Mouse (Mus musculus): Measurements from ENCODE around the gene Rbpj. TPM values are rescaled to one million over a fixed set of nuclear protein-coding genes. Genes with fewer than 3 reads are reported as not detected.

Gene Rbpj
- polyA plus RNA-seq, 2 experiments, result 6.5 to 7.0 TPM

- TF ChIP-seq CTCF (IDR thresholded peaks at IDR 0.05; ENCODE audit: low read depth) (no peak), EP300 (IDR thresholded peaks at IDR 0.05; ENCODE audit: low read depth) (no peak)
- Histone ChIP-seq H3K27me3 (ENCODE audit: control insufficient read depth, insufficient read depth, low read length) (no peaks in the 10 kb centered on the region), H3K9me3 (ENCODE audit: control insufficient read depth, low read length) (no peaks in the 10 kb centered on the region), H3K36me3 (replicated peaks; ENCODE audit: control insufficient read depth, insufficient read depth, low read depth) (no peaks in the 10 kb centered on the region), H3K9ac (replicated peaks) (no peak overlapping the region), H3K4me1 (replicated peaks; ENCODE audit: control insufficient read depth in 2 of 2, insufficient read depth in 2 of 2, low read length in 1 of 2) (no peaks in the 10 kb centered on the region), H3K4me2 (ENCODE audit: low read depth) (no peak overlapping the region), H3K4me3 (ENCODE audit: insufficient read depth in 1 of 2, low read depth in 2 of 2, low read length in 2 of 2) (no peak overlapping the region), H3K27ac (no peak overlapping the region)
- 77% methylated on average over 5 of the region's 5 CpGs for WGBS (ENCODE audit: insufficient replicate concordance)
- no peak for ATAC-seq (ENCODE audit: insufficient read depth)
- DNase-seq (ENCODE audit: low read depth in 3 of 3, low spot score in 3 of 3), result no peak
These were observed 21.9 kb upstream of the Rbpj start for GRCm38 (mm10) chr5:53444030-53444429.

- no peak overlapping the region for H3K4me2 ChIP-seq (ENCODE audit: low read depth)
- DNase-seq (ENCODE audit: low read depth in 3 of 3, low spot score in 3 of 3) (no peak), ATAC-seq (ENCODE audit: insufficient read depth) (no peak)
- H3K27ac ChIP-seq, result no peak overlapping the region
- no peak overlapping the region for H3K9ac ChIP-seq (replicated peaks)
- 35% methylated on average over 9 of the region's 9 CpGs for WGBS (ENCODE audit: insufficient replicate concordance)
- peaks cover 0 to 3% of the 10 kb centered on the region in 2 experiments; a peak in 1 of 4 replicates for H3K4me1 ChIP-seq (replicated peaks; ENCODE audit: control insufficient read depth in 2 of 2, insufficient read depth in 2 of 2, low read length in 1 of 2)
- H3K27me3 ChIP-seq (ENCODE audit: control insufficient read depth, insufficient read depth, low read length), result no peaks in the 10 kb centered on the region
- TF ChIP-seq EP300 (IDR thresholded peaks at IDR 0.05; ENCODE audit: low read depth), result no peak
- TF ChIP-seq CTCF (IDR thresholded peaks at IDR 0.05; ENCODE audit: low read depth), result no peak
- no peaks in the 10 kb centered on the region for H3K9me3 ChIP-seq (ENCODE audit: control insufficient read depth, low read length)
- H3K4me3 ChIP-seq (ENCODE audit: insufficient read depth in 1 of 2, low read depth in 2 of 2, low read length in 2 of 2), result no peak overlapping the region
- no peaks in the 10 kb centered on the region for H3K36me3 ChIP-seq (replicated peaks; ENCODE audit: control insufficient read depth, insufficient read depth, low read depth)
These were observed 15.0 kb upstream of the Rbpj start for GRCm38 (mm10) chr5:53450945-53451344.

GRCm38 (mm10) chr5:53451829-53452228 lies 14.1 kb upstream of the Rbpj start:
- no peaks in the 10 kb centered on the region for H3K36me3 ChIP-seq (replicated peaks; ENCODE audit: control insufficient read depth, insufficient read depth, low read depth)
- peaks cover 0 to 3% of the 10 kb centered on the region in 2 experiments; a peak in 1 of 4 replicates for H3K4me1 ChIP-seq (replicated peaks; ENCODE audit: control insufficient read depth in 2 of 2, insufficient read depth in 2 of 2, low read length in 1 of 2)
- H3K27ac ChIP-seq, result no peak overlapping the region
- no peak overlapping the region for H3K4me3 ChIP-seq (ENCODE audit: insufficient read depth in 1 of 2, low read depth in 2 of 2, low read length in 2 of 2)
- no peaks in the 10 kb centered on the region for H3K27me3 ChIP-seq (ENCODE audit: control insufficient read depth, insufficient read depth, low read length)
- H3K4me2 ChIP-seq (ENCODE audit: low read depth), result no peak overlapping the region
- WGBS (ENCODE audit: insufficient replicate concordance), result 72% methylated on average over 8 of the region's 8 CpGs
- ATAC-seq (ENCODE audit: insufficient read depth), result no peak
- TF ChIP-seq CTCF (IDR thresholded peaks at IDR 0.05; ENCODE audit: low read depth), result no peak
- no peak for TF ChIP-seq EP300 (IDR thresholded peaks at IDR 0.05; ENCODE audit: low read depth)
- peak in 1 of 3 experiments; percentile 7 for DNase-seq (ENCODE audit: low read depth in 3 of 3, low spot score in 3 of 3)
- H3K9ac ChIP-seq (replicated peaks), result no peak overlapping the region
- H3K9me3 ChIP-seq (ENCODE audit: control insufficient read depth, low read length), result no peaks in the 10 kb centered on the region

GRCm38 (mm10) chr5:53452920-53453319 lies 13.0 kb upstream of the Rbpj start:
- 44% methylated on average over 3 of the region's 3 CpGs for WGBS (ENCODE audit: insufficient replicate concordance)
- TF ChIP-seq EP300 (IDR thresholded peaks at IDR 0.05; ENCODE audit: low read depth), result no peak
- no peak for TF ChIP-seq CTCF (IDR thresholded peaks at IDR 0.05; ENCODE audit: low read depth)

GRCm38 (mm10) chr5:53454706-53455105 lies 11.2 kb upstream of the Rbpj start:
- Histone ChIP-seq H3K4me3 (ENCODE audit: insufficient read depth in 1 of 2, low read depth in 2 of 2, low read length in 2 of 2) (no peak overlapping the region), H3K9ac (replicated peaks) (no peak overlapping the region), H3K27ac (no peak overlapping the region), H3K4me2 (ENCODE audit: low read depth) (no peak overlapping the region), H3K36me3 (replicated peaks; ENCODE audit: control insufficient read depth, insufficient read depth, low read depth) (no peaks in the 10 kb centered on the region), H3K9me3 (ENCODE audit: control insufficient read depth, low read length) (no peaks in the 10 kb centered on the region), H3K27me3 (ENCODE audit: control insufficient read depth, insufficient read depth, low read length) (no peaks in the 10 kb centered on the region), H3K4me1 (replicated peaks; ENCODE audit: control insufficient read depth in 2 of 2, insufficient read depth in 2 of 2, low read length in 1 of 2) (peaks cover 0 to 3% of the 10 kb centered on the region in 2 experiments; a peak in 1 of 4 replicates)
- DNase-seq (ENCODE audit: low read depth in 3 of 3, low spot score in 3 of 3) (no peak), ATAC-seq (ENCODE audit: insufficient read depth) (no peak)
- TF ChIP-seq EP300 (IDR thresholded peaks at IDR 0.05; ENCODE audit: low read depth), result no peak
- no peak for TF ChIP-seq CTCF (IDR thresholded peaks at IDR 0.05; ENCODE audit: low read depth)
- WGBS (ENCODE audit: insufficient replicate concordance), result 61% methylated on average over 9 of the region's 9 CpGs

More at GRCm38 (mm10) chr5:53452920-53453319, 13.0 kb upstream of the Rbpj start:
- H3K9me3 ChIP-seq (ENCODE audit: control insufficient read depth, low read length), result no peaks in the 10 kb centered on the region
- H3K9ac ChIP-seq (replicated peaks), result no peak overlapping the region
- H3K27me3 ChIP-seq (ENCODE audit: control insufficient read depth, insufficient read depth, low read length), result no peaks in the 10 kb centered on the region
- ATAC-seq (ENCODE audit: insufficient read depth) (no peak), DNase-seq (ENCODE audit: low read depth in 3 of 3, low spot score in 3 of 3) (no peak)
- H3K27ac ChIP-seq, result no peak overlapping the region
- no peaks in the 10 kb centered on the region for H3K36me3 ChIP-seq (replicated peaks; ENCODE audit: control insufficient read depth, insufficient read depth, low read depth)
- H3K4me1 ChIP-seq (replicated peaks; ENCODE audit: control insufficient read depth in 2 of 2, insufficient read depth in 2 of 2, low read length in 1 of 2), result peaks cover 0 to 3% of the 10 kb centered on the region in 2 experiments; a peak in 1 of 4 replicates
- H3K4me3 ChIP-seq (ENCODE audit: insufficient read depth in 1 of 2, low read depth in 2 of 2, low read length in 2 of 2), result no peak overlapping the region
- no peak overlapping the region for H3K4me2 ChIP-seq (ENCODE audit: low read depth)
